Mouse (Mus musculus): ENCODE data around the gene Suclg2. TPM values are rescaled to one million over a fixed set of nuclear protein-coding genes. Genes with fewer than 3 reads are reported as not detected.

Suclg2 gene
- total RNA-seq, 2 experiments from 2014 or later: 94.9 to 103 TPM

GRCm38 (mm10) chr6:95445036-95445435, 273.6 kb downstream of the Suclg2 start:
- DNase-seq: peak; percentile 65
